Mouse (Mus musculus) intestine, postnatal 0 days (tissue): ENCODE measurements around the gene Rab10. TPM values are rescaled to one million over a fixed set of nuclear protein-coding genes. Genes with fewer than 3 reads are reported as not detected.

Experiments
- ATAC-seq: fragments of 200-750 bp; cut with Nextera tagmentation; 2 replicates; pipeline ENCODE4 v1.8.0; 2017; ENCODE audit warnings: mild to moderate bottlenecking, moderate TSS enrichment, moderate library complexity
- H3K27ac ChIP-seq: fragments of 300-500 bp; sonication (generic); 2 replicates; pipeline ENCODE4 v1.5.1; 2014; ENCODE audit warnings: mild to moderate bottlenecking, low read depth, low read length, moderate library complexity
- H3K27me3 ChIP-seq: fragments of 300-500 bp; sonication (generic); replicated peaks from 2 replicates; pipeline ENCODE4 v1.6.1; 2014; ENCODE audit warnings: low read length, mixed read lengths; ENCODE audit not compliant: control insufficient read depth, insufficient read depth
- H3K36me3 ChIP-seq: fragments of 300-500 bp; sonication (generic); 2 replicates; pipeline ENCODE4 v1.6.1; 2014; ENCODE audit warnings: mild to moderate bottlenecking, moderate library complexity; ENCODE audit not compliant: control insufficient read depth, insufficient read depth
- H3K4me1 ChIP-seq: fragments of 300-500 bp; sonication (generic); replicated peaks from 2 replicates; pipeline ENCODE4 v1.6.1; 2014; ENCODE audit warnings: antibody characterized with exemption, low read length, mixed read lengths; ENCODE audit not compliant: control insufficient read depth, insufficient read depth
- H3K4me2 ChIP-seq: fragments of 300-500 bp; sonication (generic); replicated peaks from 2 replicates; pipeline ENCODE4 v1.6.1; 2014; ENCODE audit warnings: low read depth, mild to moderate bottlenecking, moderate library complexity
- H3K4me3 ChIP-seq: fragments of 300-500 bp; sonication (generic); 2 replicates; pipeline ENCODE4 v1.5.1; 2014; ENCODE audit warnings: low read depth, low read length
- H3K9ac ChIP-seq: fragments of 300-500 bp; sonication (generic); 2 replicates; pipeline ENCODE4 v1.6.1; 2014; ENCODE audit warnings: mild to moderate bottlenecking, low read depth, low read length
- H3K9me3 ChIP-seq: fragments of 300-500 bp; sonication (generic); 2 replicates; pipeline ENCODE4 v1.6.1; 2016; ENCODE audit warnings: mixed run types; ENCODE audit not compliant: control insufficient read depth
- CTCF ChIP-seq: sonication (generic); IDR thresholded peaks from 2 replicates; pipeline ENCODE4 v1.5.1; 2016; ENCODE audit warnings: low read depth, mild to moderate bottlenecking, control low read depth, antibody characterized with exemption, moderate library complexity
- WGBS: fragments of 180-500 bp; shearing (Covaris S2); extraction: QIAGEN DNeasy Blood & Tissue Kit; methylation state at CpG from one replicate; pipeline ENCODE4 v1.1.7; 2014; 5-methylcytosine and 5-hydroxymethylcytosine counted together
- polyA plus RNA-seq: library from polyadenylated mRNA; unstranded; fragments of >200 nt; fragmentation: Nextera tagmentation; extraction: Ambion mirVana; gene quantifications from 2 replicates; pipeline ENCODE4 v1.2.1, GENCODE M21; 2015

Rab10 gene
- polyA plus RNA-seq, 1 experiment from 2014 or later = 47.0 TPM

- H3K27ac ChIP-seq = no peak overlapping the region
- no peak overlapping the region for H3K4me2 ChIP-seq
- H3K4me3 ChIP-seq = no peak overlapping the region
- H3K36me3 ChIP-seq = peaks cover 18% of the 10 kb centered on the region; the same call in 1 of the 2 replicates
- no peak for ATAC-seq
- H3K4me1 ChIP-seq = no peaks in the 10 kb centered on the region
- H3K9me3 ChIP-seq = no peaks in the 10 kb centered on the region
- no peak overlapping the region for H3K9ac ChIP-seq
- H3K27me3 ChIP-seq = no peaks in the 10 kb centered on the region
- no peak for TF ChIP-seq CTCF
These were observed 53.8 kb downstream of the Rab10 start for GRCm38 (mm10) chr12:3255966-3256365.

- WGBS = 91% methylated on average over 2 of the region's 2 CpGs
- no peaks in the 10 kb centered on the region for H3K27me3 ChIP-seq
- H3K27ac ChIP-seq = no peak overlapping the region
- no peak overlapping the region for H3K9ac ChIP-seq
- no peak overlapping the region for H3K4me2 ChIP-seq
- TF ChIP-seq CTCF = no peak
- ATAC-seq = no peak
- H3K4me1 ChIP-seq = no peaks in the 10 kb centered on the region
- no peak overlapping the region for H3K4me3 ChIP-seq
- H3K36me3 ChIP-seq = peaks cover 18% of the 10 kb centered on the region; the same call in 1 of the 2 replicates
- no peaks in the 10 kb centered on the region for H3K9me3 ChIP-seq
These were observed 54.3 kb downstream of the Rab10 start for GRCm38 (mm10) chr12:3255435-3255834.

GRCm38 (mm10) chr12:3253591-3253990 is 56.2 kb downstream of the Rab10 start:
- Histone ChIP-seq H3K9me3 (no peaks in the 10 kb centered on the region), H3K4me2 (no peak overlapping the region), H3K27ac (no peak overlapping the region), H3K4me3 (no peak overlapping the region), H3K9ac (no peak overlapping the region), H3K4me1 (no peaks in the 10 kb centered on the region), H3K27me3 (no peaks in the 10 kb centered on the region), H3K36me3 (peaks cover 24% of the 10 kb centered on the region)
- ATAC-seq = no peak
- peak; percentile 53 for TF ChIP-seq CTCF

GRCm38 (mm10) chr12:3246091-3246490 is 63.7 kb downstream of the Rab10 start:
- Histone ChIP-seq H3K9ac (no peak overlapping the region), H3K27ac (no peak overlapping the region), H3K4me3 (no peak overlapping the region), H3K9me3 (no peaks in the 10 kb centered on the region), H3K4me2 (no peak overlapping the region), H3K4me1 (no peaks in the 10 kb centered on the region), H3K27me3 (no peaks in the 10 kb centered on the region), H3K36me3 (peaks cover 13% of the 10 kb centered on the region)
- 89% methylated on average over 6 of the region's 6 CpGs for WGBS
- no peak for ATAC-seq
- TF ChIP-seq CTCF = no peak

GRCm38 (mm10) chr12:3239544-3239943 is 70.2 kb downstream of the Rab10 start:
- ATAC-seq = no peak
- WGBS = 100% methylated on average over 1 of the region's 1 CpGs
- Histone ChIP-seq H3K9ac (no peak overlapping the region), H3K4me1 (0 out of 2 replicates have a peak, but pooled peaks cover 3% of the 10 kb centered on the region), H3K27me3 (no peaks in the 10 kb centered on the region), H3K36me3 (peaks cover 33% of the 10 kb centered on the region), H3K4me2 (no peak overlapping the region), H3K9me3 (no peaks in the 10 kb centered on the region), H3K27ac (no peak overlapping the region), H3K4me3 (no peak overlapping the region)
- no peak for TF ChIP-seq CTCF

GRCm38 (mm10) chr12:3238361-3239051 is 71.3 kb downstream of the Rab10 start:
- no peak for TF ChIP-seq CTCF
- Histone ChIP-seq H3K4me3 (no peak overlapping the region), H3K9me3 (no peaks in the 10 kb centered on the region), H3K9ac (no peak overlapping the region), H3K27me3 (no peaks in the 10 kb centered on the region), H3K4me2 (no peak overlapping the region), H3K27ac (no peak overlapping the region), H3K36me3 (peaks cover 33% of the 10 kb centered on the region), H3K4me1 (0 out of 2 replicates have a peak, but pooled peaks cover 3% of the 10 kb centered on the region)
- 95% methylated on average over 16 of the region's 16 CpGs for WGBS
- no peak for ATAC-seq
